Mouse (Mus musculus) midbrain, embryonic 14.5 days (tissue): Measurements from ENCODE around the gene Lpar2. TPM values are rescaled to one million over a fixed set of nuclear protein-coding genes. Genes with fewer than 3 reads are reported as not detected.

ENCODE experiments used
- ATAC-seq: fragments of 200-750 bp; cut with Nextera tagmentation; 2 replicates; pipeline ENCODE4 v1.8.0; 2017; ENCODE audit warnings: moderate number of reproducible peaks, moderate library complexity; ENCODE audit not compliant: low FRiP score, low TSS enrichment
- DNase-seq: peaks from one replicate; pipeline ENCODE4 v3.0.0-alpha.2; 2015
- H3K27ac ChIP-seq: fragments of 300-500 bp; sonication (generic); replicated peaks from 2 replicates; pipeline ENCODE4 v1.5.1; 2014; ENCODE audit warnings: mild to moderate bottlenecking, low read depth, low read length, moderate library complexity
- H3K27me3 ChIP-seq: fragments of 300-500 bp; sonication (generic); 2 replicates; pipeline ENCODE4 v1.6.1; 2014; ENCODE audit warnings: low read length, control low read depth, mixed read lengths; ENCODE audit not compliant: control insufficient read depth, insufficient read depth
- H3K36me3 ChIP-seq: fragments of 300-500 bp; sonication (generic); 2 replicates; pipeline ENCODE4 v1.6.1; 2014; ENCODE audit warnings: low read length, control low read depth; ENCODE audit not compliant: control insufficient read depth, insufficient read depth
- H3K4me1 ChIP-seq: fragments of 300-500 bp; sonication (generic); 2 replicates; pipeline ENCODE4 v1.6.1; 2014; ENCODE audit warnings: mild to moderate bottlenecking, antibody characterized with exemption, low read length, control low read depth; ENCODE audit not compliant: control insufficient read depth, insufficient read depth
- H3K4me2 ChIP-seq: fragments of 300-500 bp; sonication (generic); 2 replicates; pipeline ENCODE4 v1.6.1; 2014; ENCODE audit warnings: mild to moderate bottlenecking, low read length, moderate library complexity
- H3K4me3 ChIP-seq: fragments of 300-500 bp; sonication (generic); replicated peaks from 2 replicates; pipeline ENCODE4 v1.5.1; 2014; ENCODE audit warnings: low read depth, low read length
- H3K9ac ChIP-seq: fragments of 300-500 bp; sonication (generic); replicated peaks from 2 replicates; pipeline ENCODE4 v1.6.1; 2014; ENCODE audit warnings: mild to moderate bottlenecking, low read length, moderate library complexity
- H3K9me3 ChIP-seq: fragments of 300-500 bp; sonication (generic); 2 replicates; pipeline ENCODE4 v1.6.1; 2016; ENCODE audit warnings: low read length, control low read depth, mixed read lengths; ENCODE audit not compliant: control insufficient read depth
- WGBS: fragments of 180-500 bp; shearing (Covaris S2); extraction: QIAGEN DNeasy Blood & Tissue Kit; methylation state at CpG from one replicate; pipeline ENCODE4 v1.1.7; 2014; 5-methylcytosine and 5-hydroxymethylcytosine counted together
- polyA plus RNA-seq: library from polyadenylated mRNA; unstranded; fragments of >200 nt; fragmentation: Nextera tagmentation; extraction: Ambion mirVana; gene quantifications from 2 replicates; pipeline ENCODE4 v1.2.1, GENCODE M21; 2014

Lpar2 gene
- polyA plus RNA-seq, 1 experiment from 2014 or later: 1.2 TPM

GRCm38 (mm10) chr8:69802216-69802615 is 20.0 kb upstream of the Lpar2 start:
- H3K36me3 ChIP-seq: peaks cover 98% of the 10 kb centered on the region
- ATAC-seq: no peak
- DNase-seq: no peak
- no peak overlapping the region for H3K9ac ChIP-seq
- no peak overlapping the region for H3K4me2 ChIP-seq
- H3K4me3 ChIP-seq: no peak overlapping the region
- no peak overlapping the region for H3K27ac ChIP-seq
- no peaks in the 10 kb centered on the region for H3K4me1 ChIP-seq
- no peaks in the 10 kb centered on the region for H3K27me3 ChIP-seq
- no peaks in the 10 kb centered on the region for H3K9me3 ChIP-seq

- Histone ChIP-seq H3K9ac (no peak overlapping the region), H3K4me3 (no peak overlapping the region), H3K4me1 (peaks cover 3% of the 10 kb centered on the region; the same call in 1 of the 2 replicates), H3K36me3 (peaks cover 97% of the 10 kb centered on the region), H3K27me3 (no peaks in the 10 kb centered on the region), H3K27ac (no peak overlapping the region), H3K4me2 (no peak overlapping the region), H3K9me3 (no peaks in the 10 kb centered on the region)
- DNase-seq: no peak
- WGBS: 95% methylated on average over 7 of the region's 7 CpGs
- ATAC-seq: no peak
These were observed 18.9 kb upstream of the Lpar2 start for GRCm38 (mm10) chr8:69803366-69803765.

GRCm38 (mm10) chr8:69804537-69804936 is 17.7 kb upstream of the Lpar2 start:
- Histone ChIP-seq H3K36me3 (peaks cover 86% of the 10 kb centered on the region), H3K4me2 (no peak overlapping the region), H3K4me3 (no peak overlapping the region), H3K9ac (no peak overlapping the region), H3K27me3 (no peaks in the 10 kb centered on the region), H3K9me3 (no peaks in the 10 kb centered on the region), H3K4me1 (peaks cover 3% of the 10 kb centered on the region; the same call in 1 of the 2 replicates), H3K27ac (no peak overlapping the region)
- 94% methylated on average over 6 of the region's 6 CpGs for WGBS
- DNase-seq (no peak), ATAC-seq (no peak)

- H3K27me3 ChIP-seq: no peaks in the 10 kb centered on the region
- H3K27ac ChIP-seq: no peak overlapping the region
- H3K4me1 ChIP-seq: peaks cover 6% of the 10 kb centered on the region; the same call in 1 of the 2 replicates
- no peak overlapping the region for H3K4me2 ChIP-seq
- no peak overlapping the region for H3K9ac ChIP-seq
- DNase-seq (no peak), ATAC-seq (no peak)
- peaks cover 80% of the 10 kb centered on the region for H3K36me3 ChIP-seq
- H3K9me3 ChIP-seq: no peaks in the 10 kb centered on the region
- 93% methylated on average over 10 of the region's 10 CpGs for WGBS
- no peak overlapping the region for H3K4me3 ChIP-seq
These were observed 17.1 kb upstream of the Lpar2 start for GRCm38 (mm10) chr8:69805086-69805485.

GRCm38 (mm10) chr8:69805491-69805890 is 16.7 kb upstream of the Lpar2 start:
- Histone ChIP-seq H3K9ac (no peak overlapping the region), H3K9me3 (no peaks in the 10 kb centered on the region), H3K4me2 (no peak overlapping the region), H3K27me3 (no peaks in the 10 kb centered on the region), H3K4me3 (no peak overlapping the region), H3K36me3 (peaks cover 76% of the 10 kb centered on the region), H3K4me1 (peaks cover 6% of the 10 kb centered on the region; the same call in 1 of the 2 replicates), H3K27ac (no peak overlapping the region)
- whole genome bisulfite sequencing: 99% methylated on average over 9 of the region's 9 CpGs
- DNase-seq (no peak), ATAC-seq (no peak)

- DNase-seq (no peak), ATAC-seq (no peak)
- no peaks in the 10 kb centered on the region for H3K9me3 ChIP-seq
- H3K4me1 ChIP-seq: peaks cover 6% of the 10 kb centered on the region; the same call in 1 of the 2 replicates
- H3K27me3 ChIP-seq: no peaks in the 10 kb centered on the region
- H3K4me3 ChIP-seq: no peak overlapping the region
- H3K9ac ChIP-seq: no peak overlapping the region
- no peak overlapping the region for H3K27ac ChIP-seq
- WGBS: 95% methylated on average over 5 of the region's 5 CpGs
- peaks cover 73% of the 10 kb centered on the region for H3K36me3 ChIP-seq
- no peak overlapping the region for H3K4me2 ChIP-seq
These were observed 15.0 kb upstream of the Lpar2 start for GRCm38 (mm10) chr8:69807236-69807635.

GRCm38 (mm10) chr8:69808094-69808863 is 13.9 kb upstream of the Lpar2 start, which contains the start of gene Gmip:
TSS of gene Gmip (plus strand) at chr8:69808679.
- Histone ChIP-seq H3K4me2 (peak within 1 kb of the TSS; percentile 74), H3K27me3 (no peaks in the 10 kb centered on the region), H3K9ac (peak within 1 kb of the TSS; percentile 69), H3K36me3 (peaks cover 68% of the 10 kb centered on the region), H3K4me1 (peaks cover 6% of the 10 kb centered on the region; the same call in 1 of the 2 replicates), H3K4me3 (peak within 1 kb of the TSS; percentile 66), H3K9me3 (no peaks in the 10 kb centered on the region), H3K27ac (peak within 1 kb of the TSS; percentile 70)
- DNase-seq (peak; percentile 82), ATAC-seq (peak; percentile 65)
- 8% methylated on average over 28 of the region's 28 CpGs for WGBS

- no peaks in the 10 kb centered on the region for H3K27me3 ChIP-seq
- peak; percentile 68 for ATAC-seq
- 2% methylated on average over 23 of the region's 23 CpGs for WGBS
- peaks cover 68% of the 10 kb centered on the region for H3K36me3 ChIP-seq
- H3K9ac ChIP-seq: peak overlapping the region; percentile 69
- H3K4me3 ChIP-seq: peak overlapping the region; percentile 66
- H3K4me1 ChIP-seq: peaks cover 6% of the 10 kb centered on the region; the same call in 1 of the 2 replicates
- no peaks in the 10 kb centered on the region for H3K9me3 ChIP-seq
- peak; percentile 67 for DNase-seq
- peak overlapping the region; percentile 74 for H3K4me2 ChIP-seq
- peak overlapping the region; percentile 70 for H3K27ac ChIP-seq
These were observed 13.3 kb upstream of the Lpar2 start for GRCm38 (mm10) chr8:69808864-69809403.
